Mouse (Mus musculus) gastrocnemius, postnatal 14 days (tissue): Measurements from ENCODE around the gene Rapgef1. TPM values are rescaled to one million over a fixed set of nuclear protein-coding genes. Genes with fewer than 3 reads are reported as not detected.

Experiments
- DNase-seq: peaks from one replicate; pipeline ENCODE4 v3.0.0; 2021; ENCODE audit warnings: mixed read lengths
- intact Hi-C: fragments of 180-260 bp; cut with DNase I; formaldehyde crosslinking; loops from one replicate; pipeline ENCODE4 v1.15.1; 2025; ENCODE audit warnings: low total_unique reads
- total RNA-seq, 2 experiments: library from RNA; stranded (reverse); gene quantifications; 2 replicates each; pipeline ENCODE4 v1.2.3; 2021

The Rapgef1 gene
- total RNA-seq, 2 experiments from 2014 or later, result 75.7 to 81.9 TPM

DNA sequence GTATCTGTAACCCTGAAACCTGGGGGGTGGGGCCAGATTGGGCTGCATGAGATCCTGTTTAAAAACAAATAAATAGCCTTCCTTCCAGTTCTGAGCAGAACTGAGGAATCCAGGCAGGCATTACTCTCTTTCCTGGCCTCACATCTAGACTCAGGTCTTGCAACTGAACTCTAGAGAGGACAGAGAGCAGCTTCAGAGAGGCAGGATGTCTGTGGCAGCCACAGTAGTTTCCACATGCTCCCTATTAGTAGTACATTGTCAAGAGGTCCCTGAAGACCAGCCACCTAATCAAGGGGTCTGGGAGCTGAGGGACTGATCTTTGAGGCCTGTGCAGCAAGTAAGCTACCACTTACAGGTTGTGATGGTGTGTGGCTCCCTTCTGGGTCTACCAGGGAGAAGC lies 18.0 kb downstream of the Rapgef1 start:
- intact Hi-C loops, result no loop called here
- DNase-seq, result no peak

DNA sequence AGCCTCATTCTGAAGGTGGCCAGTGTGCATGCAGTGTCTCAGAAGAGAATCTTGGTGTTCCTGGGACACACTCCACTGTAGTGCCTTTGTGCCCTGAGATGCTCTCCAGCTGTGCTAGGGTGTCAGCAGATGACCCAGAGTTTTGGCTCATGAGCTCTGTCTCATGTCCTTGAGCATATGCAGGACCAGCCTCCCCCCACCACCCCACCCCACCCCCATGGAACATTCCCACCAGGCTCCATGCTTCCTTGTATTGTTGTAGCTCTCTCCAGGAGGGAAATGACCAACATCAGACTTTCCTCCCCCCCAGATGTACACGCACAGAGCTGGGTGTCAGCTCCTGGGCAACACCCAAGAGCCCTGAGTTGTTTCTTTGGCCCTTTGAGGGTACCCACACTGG lies 19.9 kb downstream of the Rapgef1 start:
- DNase-seq, result no peak
- intact Hi-C loops, result no loop called here

DNA sequence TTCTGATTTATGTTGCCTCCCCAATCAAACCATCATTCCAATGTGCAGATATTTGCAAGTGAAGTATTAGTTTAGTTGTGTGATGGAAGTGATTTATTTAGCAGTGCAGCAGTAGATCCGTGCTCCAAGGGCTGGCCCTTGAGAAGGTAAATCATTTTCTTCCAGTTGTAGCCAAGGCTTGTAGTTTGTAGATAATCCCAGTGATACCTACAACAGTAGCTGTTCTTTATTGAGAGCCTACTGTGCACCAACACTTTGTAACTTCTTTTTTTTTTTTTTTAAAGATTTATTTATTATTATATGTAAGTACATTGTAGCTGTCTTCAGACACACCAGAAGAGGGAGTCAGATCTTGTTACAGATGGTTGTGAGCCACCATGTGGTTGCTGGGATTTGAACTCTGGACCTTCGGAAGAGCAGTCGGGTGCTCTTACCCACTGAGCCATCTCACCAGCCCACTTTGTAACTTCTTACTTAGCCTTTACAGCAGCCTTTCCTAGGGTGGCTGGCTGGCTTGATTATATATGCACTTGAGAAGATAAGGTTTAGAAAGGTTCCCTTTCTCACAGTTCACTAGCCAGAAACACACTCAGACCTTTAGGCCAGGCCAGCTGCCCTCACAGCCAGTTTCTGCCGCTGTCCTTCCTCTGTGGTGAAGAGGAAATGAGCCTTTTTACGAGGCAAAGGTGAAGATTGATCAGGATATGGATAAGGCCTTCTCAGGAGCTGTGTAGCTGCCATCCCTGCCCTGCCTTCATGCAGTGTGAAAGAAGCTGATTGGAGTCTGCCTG lies 20.6 kb downstream of the Rapgef1 start:
- DNase-seq, result no peak
- intact Hi-C loops, result no loop called here

DNA sequence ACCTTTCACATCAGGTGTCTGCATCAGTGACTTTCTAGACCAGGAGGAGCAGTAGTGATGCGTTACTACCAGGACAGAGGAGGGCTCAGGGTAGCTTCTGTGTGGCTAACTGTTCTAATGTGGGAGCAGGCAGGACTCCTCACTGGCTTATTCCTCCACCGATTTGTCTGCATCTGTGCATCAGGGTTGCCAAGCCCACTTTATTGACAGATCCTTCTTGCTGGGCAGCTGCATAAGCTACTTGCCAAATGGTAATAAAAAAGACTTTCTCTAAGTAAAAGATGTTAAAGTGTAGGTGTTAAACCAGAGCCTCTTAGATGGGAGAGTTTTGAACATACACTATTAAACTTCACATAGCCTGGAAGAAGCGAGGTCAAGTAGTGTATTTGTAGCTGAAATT lies 22.2 kb downstream of the Rapgef1 start:
- intact Hi-C loops, result no loop called here
- DNase-seq, result no peak

DNA sequence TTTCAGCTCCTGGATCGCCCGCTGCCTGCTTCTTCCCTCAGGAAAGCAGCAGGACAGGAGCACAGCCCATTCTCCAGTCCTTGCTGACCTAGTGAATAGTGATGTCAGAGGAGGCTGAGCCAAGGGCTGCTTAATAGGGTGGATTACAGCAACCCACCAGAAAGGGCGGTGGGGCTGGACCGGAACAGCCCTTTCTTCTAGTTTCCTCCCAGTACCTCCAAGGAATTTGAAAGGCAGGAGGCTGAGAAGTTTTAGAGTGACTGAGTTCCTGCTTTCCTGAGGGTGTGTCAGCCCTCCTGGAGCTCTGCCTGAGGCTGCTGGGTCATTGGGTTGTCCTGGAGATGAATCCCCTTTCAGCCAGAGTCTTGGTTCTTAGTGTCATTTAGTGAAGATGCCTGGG lies 23.9 kb downstream of the Rapgef1 start:
- DNase-seq, result peak; percentile 44

DNA sequence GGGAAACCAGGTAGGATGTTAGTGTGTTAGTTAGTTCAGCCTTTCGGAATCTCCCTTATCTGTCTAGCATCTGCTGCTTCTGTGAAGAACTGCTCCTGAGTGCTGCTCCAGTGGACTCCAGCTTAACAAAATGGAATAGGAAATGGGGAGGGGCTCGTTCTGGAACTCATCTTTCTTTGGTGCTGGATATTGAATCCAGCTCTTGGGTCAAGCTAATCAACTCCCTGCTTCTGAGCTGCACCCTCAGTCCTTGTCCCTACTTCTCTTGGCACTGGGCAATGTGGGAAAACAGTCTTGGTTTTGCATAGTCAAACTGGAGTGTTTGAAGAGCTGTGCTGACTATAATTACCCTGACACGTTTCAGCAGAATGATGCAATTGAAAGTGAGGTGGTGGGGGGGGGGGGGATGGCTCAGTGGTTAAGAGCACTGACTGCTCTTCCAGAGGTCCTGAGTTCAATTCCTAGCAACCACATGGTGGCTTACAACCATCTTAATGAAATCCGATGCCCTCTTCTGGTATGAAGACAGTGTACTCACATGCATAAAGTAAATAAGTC lies 25.6 kb downstream of the Rapgef1 start:
- intact Hi-C loops, result no loop called here
- DNase-seq, result no peak

More for the DNA sequence above, 23.9 kb downstream of the Rapgef1 start:
- intact Hi-C loops, result no loop called here

DNA sequence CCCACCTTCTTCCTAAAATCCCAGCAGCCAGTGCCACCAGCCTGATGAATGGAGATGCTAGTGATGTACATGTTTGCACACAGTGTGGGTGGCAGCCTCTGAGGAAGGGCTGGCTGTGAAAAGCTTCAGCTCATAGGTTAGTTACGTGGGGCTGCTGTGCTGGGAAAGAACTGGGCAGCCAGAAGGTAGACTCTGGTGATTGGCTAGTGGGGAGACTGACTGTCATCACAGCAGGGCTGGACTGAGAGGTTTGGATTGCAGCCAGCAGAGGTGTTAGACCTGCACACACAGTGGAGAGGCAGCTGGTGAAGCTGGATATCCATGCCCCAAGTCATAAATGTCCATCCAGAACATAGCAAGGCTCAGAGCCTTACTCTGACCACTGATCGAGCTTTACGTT lies 27.1 kb downstream of the Rapgef1 start:
- no peak for DNase-seq
- intact Hi-C loops, result no loop called here

DNA sequence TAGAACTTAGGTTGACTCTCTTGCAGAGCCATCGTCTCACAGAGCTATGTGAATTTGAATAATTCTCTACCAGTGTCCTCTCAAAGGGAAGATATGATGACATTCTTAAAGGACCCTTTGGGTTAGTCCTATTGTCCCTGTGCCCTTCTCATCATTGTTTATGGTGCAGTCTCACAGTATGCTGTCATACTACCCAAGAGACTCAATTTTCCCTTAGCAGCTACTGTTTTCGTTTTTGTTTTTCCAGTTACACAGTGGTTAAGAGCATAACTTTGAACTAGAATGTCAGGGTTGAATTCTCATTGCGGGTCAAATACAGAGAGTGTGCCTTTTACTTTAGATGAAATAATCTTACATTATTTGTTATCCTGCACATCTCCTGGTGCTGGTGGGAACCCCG lies 27.6 kb downstream of the Rapgef1 start:
- no peak for DNase-seq
- intact Hi-C loops, result no loop called here

DNA sequence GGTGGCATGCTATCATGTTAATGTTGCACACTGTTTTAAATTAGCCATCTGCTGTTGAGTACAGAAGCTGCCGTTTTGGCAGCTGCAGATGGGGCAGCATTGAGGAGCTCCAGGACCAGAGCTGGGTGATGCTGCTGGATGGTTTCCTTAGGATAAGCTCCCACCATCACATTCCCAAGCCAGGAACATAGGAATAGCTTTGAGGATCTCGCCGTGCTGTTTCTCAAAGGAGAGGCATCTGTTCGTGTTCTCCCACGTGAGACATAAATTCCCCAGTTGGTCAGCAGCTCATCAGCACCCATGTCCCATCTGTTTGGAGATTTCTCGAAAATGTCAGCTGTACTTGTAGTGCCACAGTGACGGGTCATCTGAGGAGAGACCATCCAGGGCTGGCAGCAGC lies 28.3 kb downstream of the Rapgef1 start:
- DNase-seq, result peak; percentile 25
- intact Hi-C loops, result no loop called here

DNA sequence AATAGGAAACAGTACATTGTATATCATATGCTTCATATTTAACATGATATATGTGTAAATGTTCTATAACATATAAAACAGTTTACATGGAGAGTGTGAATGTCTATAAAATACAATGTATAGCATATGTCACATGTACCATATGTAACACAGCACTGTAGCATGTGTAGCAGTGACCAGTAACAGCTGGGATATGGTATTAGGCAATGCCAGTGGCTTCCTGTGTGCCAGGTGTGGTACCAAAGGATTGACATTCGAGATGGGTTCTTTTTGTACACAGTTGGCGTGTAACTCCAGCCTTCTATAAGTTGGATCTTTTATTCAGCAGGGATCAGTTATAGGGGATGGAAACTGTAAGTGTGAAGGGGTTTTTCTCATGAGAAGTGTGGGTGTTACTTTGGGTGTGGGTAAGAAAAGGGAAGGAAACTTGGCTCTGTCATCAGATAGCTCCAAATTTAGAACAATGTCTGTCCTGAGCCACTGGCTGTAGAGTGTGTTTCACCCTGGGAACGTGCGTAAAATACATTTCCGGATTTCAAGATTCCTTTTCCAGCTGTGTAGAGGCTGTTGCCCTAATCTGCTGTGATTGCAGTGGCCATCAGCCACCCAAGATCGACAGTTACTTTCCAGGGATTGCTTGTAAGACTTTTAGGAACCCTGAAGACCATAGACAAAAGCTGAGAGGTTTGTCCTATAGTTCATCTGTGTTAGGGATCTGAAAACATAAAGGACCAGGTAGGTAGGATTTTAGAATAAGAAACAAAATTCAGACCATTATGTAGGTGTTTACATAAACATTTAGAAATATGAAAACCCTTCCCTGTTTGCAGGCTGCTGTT lies 29.7 kb downstream of the Rapgef1 start:
- intact Hi-C loops, result no loop called here
- no peak for DNase-seq

DNA sequence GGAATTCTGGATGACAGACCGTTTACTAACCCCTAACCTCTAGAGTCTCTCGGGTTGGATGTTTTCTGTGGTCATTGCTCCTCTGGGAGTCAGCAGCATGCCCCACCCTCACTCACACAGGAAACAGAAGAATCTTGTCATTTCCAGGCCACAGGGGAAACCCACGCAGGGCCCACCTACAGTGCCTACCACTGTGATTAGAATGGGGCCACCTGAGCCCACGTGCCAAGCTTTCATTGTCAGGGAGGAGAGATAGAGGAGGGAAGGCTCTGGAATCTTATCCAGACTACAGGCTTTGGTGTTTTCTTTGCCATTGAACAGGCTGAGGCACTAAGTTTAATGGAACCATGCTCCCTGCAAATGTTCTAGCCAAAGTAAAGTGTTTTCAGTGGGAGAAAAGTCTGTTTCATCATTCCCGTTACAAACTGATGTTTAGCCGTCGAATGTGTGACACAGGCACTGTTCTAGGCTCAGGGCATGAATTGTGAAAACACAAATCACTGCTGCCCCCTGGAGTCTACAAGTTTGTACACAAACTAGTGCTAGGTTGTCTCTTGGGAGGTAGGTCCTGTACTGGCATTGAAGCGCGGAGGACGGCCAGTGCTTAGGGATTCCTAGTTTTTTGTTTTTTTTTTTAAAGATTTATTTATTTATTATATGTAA lies 30.4 kb downstream of the Rapgef1 start:
- peak; percentile 36 for DNase-seq
- intact Hi-C loops, result loop anchor here (2.0 kb wide), 1 partner anchor 31 kb away; the partner anchor contains the start of gene Rapgef1

DNA sequence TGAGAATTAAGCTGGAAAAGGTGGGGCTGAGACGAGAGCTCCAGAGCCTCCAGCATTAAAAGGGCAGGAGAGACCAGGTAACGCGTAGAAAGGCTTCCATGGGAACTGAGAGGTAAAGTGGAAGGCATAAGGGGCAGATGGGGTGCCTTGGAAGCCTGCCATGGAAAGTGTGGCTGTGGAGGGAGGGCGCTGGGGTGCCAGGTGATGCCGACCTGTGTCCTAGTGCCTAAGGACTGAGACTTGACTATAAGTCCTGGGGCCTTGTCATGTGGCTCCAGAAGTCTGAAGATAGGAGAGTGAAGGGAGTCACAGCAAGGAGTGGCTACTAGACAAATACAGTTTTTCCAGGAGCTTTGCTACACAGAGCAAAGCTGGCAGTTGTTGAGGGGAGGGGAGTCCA lies 32.4 kb downstream of the Rapgef1 start:
- DNase-seq, result no peak
- intact Hi-C loops, result loop anchor here (2.0 kb wide), 1 partner anchor 33 kb away; the partner anchor contains the start of gene Rapgef1

DNA sequence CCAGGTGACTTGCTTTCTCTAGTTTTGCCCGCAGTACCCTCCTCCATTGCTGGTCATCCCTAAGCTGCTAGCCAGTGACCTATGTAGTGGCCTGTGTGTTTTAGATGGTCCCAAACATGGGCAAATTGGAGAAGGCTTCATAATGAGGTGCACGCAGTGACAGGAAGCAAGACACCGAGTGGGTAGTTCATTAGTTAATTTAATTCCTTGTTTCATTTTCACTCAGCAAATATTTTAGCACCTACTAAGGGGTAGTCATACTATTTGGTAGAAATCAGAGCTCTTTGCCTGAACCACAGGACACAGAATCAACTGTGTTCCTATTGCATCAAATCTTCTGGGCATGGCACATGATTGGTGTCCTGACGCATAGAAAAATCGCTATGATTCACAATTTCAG lies 35.9 kb downstream of the Rapgef1 start:
- intact Hi-C loops, result no loop called here

DNA sequence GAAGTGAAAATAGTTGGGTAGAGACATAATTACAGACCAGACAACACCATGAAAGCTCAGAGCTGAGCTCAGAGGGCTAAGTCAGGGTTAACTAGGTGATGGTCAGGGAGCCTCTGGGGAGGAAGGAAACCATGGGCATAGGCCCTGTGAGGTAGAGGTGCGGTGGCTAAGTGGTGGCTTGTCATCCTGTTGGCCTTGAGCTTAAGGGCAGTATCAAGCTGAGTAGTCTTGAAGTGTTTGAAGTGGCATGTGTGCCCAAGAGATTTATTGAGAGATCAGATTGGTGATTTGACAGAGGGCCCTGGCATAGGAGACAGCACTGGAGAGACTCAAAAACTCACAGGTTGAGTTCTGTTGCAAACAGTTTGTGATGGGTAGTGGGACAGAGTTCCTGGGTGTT lies 36.6 kb downstream of the Rapgef1 start:
- intact Hi-C loops, result no loop called here
- no peak for DNase-seq

More for the DNA sequence above, 35.9 kb downstream of the Rapgef1 start:
- DNase-seq, result no peak

DNA sequence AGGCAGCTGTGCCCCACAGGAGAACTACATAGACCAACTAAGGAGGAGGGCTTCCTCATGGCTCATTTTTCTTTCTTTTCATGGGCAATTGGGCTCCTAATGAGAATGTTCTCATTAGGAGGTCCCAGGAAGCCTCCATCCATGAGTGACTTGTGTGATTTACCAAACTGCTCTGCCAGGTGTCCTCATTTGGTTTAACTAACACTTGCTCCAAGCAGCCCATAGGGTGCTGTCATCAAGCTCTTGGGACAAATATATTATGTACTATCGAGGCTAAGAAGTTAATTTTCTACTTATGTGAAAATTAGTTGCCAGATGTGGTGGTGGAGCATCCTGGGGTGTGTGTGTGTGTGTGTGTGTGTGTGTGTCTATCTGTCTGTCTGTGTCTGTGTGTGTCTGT lies 37.6 kb downstream of the Rapgef1 start:
- no peak for DNase-seq
- intact Hi-C loops, result no loop called here

DNA sequence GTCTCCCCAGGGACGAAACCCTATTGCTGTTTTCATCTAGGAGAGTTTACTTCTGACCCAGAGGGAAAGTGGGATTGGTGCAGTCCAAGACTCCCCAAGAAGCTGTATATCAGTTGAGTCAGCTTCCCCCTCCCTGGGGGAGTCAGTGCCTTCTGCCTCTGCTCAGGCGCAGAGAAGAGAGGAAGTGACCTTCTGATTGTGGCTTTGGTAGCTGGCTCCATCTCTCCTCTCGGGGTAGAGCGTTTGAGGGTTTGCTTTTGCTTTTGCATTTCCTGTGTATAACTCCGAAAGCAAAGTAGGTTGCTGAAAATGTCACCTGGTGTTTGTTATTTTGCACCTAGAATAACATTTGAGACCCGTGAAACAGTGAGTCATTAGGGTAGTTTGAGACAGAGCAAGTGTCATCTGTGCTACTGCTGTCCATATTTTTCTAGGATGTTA lies 42.3 kb downstream of the Rapgef1 start:
- no peak for DNase-seq
- intact Hi-C loops, result no loop called here

DNA sequence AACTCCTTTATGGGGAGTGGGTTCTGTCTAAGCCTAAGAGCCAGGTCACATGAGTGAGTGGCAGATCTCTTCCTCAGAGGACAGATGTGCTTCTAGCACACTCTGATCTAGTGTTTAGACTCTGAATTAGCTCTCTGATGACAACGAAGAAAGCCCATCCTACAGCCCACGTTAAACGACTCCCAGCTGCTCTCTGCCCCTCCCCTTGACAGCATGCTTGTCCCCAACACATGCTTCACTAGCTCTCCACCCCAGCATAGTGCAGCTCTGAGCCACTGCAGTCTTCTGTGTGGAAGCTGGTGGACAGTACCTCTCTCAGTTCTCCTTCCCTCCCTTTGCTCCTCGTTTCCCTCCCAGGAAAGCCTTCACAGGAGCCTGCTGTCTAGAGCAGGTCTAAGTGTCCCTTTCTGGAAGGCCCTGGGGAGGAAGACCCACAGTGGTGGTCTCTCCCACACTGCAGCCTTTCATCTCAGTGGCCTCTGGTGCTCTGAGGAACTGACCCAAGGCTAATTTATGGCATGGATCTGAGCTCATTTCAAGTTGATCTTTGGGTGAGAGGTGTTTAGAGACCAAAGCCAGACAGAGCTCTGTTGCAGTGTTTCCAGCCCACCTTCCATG lies 43.8 kb downstream of the Rapgef1 start:
- no peak for DNase-seq
- intact Hi-C loops, result no loop called here

DNA sequence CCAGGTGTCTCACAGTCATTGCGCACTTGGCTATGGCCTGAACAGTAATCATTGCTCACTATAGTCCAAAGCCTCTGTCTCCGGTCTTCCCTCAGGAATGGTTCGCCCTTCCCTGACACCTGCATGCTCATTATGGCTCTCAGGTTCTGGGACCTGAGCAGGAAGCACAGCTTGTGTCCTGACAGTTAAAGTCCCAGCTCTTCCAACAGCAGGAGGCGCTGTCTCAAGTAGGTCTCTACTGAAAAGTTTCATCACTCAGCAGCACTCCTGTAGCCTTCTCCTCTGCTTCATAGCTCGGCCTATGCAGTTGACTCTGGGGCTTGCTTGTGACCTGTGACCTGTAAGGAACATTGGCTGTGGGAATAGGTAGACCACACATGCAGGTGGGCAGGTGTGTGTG lies 45.9 kb downstream of the Rapgef1 start:
- no peak for DNase-seq
- intact Hi-C loops, result no loop called here

DNA sequence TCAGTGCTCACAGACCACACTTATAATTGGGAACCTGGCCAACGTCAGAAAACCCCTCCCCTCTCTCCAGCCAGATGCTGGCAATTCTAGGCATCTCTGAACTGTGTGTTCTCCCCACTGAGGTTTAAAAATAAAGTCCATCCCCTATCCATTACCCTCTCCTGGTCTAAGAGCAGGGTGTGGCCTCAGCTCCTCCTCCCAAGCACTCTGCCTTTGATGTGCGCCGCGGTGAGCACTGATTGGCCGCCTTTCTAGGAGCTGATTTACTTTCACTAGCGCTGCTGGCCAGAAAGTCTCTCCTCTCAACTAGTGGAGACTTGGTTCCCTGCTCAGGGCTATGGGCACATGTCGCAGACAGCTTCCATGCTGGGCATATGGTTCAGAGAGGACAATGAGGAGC lies 47.1 kb downstream of the Rapgef1 start:
- intact Hi-C loops, result no loop called here
- peak; percentile 62 for DNase-seq
